Mouse (Mus musculus): ENCODE results near the gene Gm20388. TPM values are rescaled to one million over a fixed set of nuclear protein-coding genes. Genes with fewer than 3 reads are reported as not detected.
"Not testable (repeated sequence)": the region's sequence is repeated elsewhere in the genome, so short reads cannot be mapped to it uniquely, and the experiment has no call there.

The Gm20388 gene
- polyA plus RNA-seq, 1 experiment from 2014 or later: not detected

DNA sequence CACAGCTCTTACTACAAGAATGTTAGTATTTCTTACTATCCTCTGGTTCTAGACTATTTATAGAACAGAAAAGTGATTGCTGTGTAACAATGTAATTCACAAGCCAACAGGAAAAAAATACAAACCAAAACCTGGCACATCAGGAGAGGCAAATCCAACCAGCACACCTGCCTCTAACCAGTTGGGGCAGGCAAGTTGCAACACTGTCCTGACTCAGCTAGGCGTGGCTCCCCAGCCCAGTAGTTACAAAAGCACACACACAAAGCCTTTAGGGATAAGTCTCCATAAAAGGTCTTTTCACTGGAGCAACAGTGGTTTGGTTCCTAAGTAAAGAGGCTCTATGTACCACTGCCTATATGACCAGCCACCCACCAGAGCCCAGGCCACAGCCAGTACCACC is 3110.6 kb downstream of the Gm20388 start:
- Histone ChIP-seq H3K9ac (peak overlapping the region; percentile 24; the same call in 1 of the 2 replicates), H3K4me1 (peaks cover 69% of the 10 kb centered on the region), H3K36me3 (peaks cover 11% of the 10 kb centered on the region), H3K4me3 (no peak overlapping the region), H3K27ac (replicated peaks) (peak overlapping the region; percentile 33), H3K9me3 (no peaks in the 10 kb centered on the region), H3K27me3 (replicated peaks) (no peaks in the 10 kb centered on the region), H3K4me2 (no peak overlapping the region)
- ATAC-seq (ENCODE audit: extremely low read depth, insufficient number of reproducible peaks, low FRiP score, low TSS enrichment): no peak
- 74% methylated on average over 1 of the region's 1 CpGs for WGBS

- Histone ChIP-seq H3K9ac (no peak overlapping the region), H3K36me3 (peaks cover 5% of the 10 kb centered on the region; the same call in 1 of the 2 replicates), H3K4me3 (no peak overlapping the region), H3K4me1 (peaks cover 62% of the 10 kb centered on the region), H3K27me3 (replicated peaks) (no peaks in the 10 kb centered on the region), H3K9me3 (no peaks in the 10 kb centered on the region), H3K27ac (replicated peaks) (no peak overlapping the region), H3K4me2 (no peak overlapping the region)
- ATAC-seq (ENCODE audit: extremely low read depth, insufficient number of reproducible peaks, low FRiP score, low TSS enrichment): no peak
- WGBS: 59% methylated on average over 3 of the region's 3 CpGs
These were observed 3112.1 kb downstream of the Gm20388 start for GRCm38 (mm10) chr8:123022727-123023126.

GRCm38 (mm10) chr8:123024226-123024625 is 3113.6 kb downstream of the Gm20388 start:
- Histone ChIP-seq H3K27ac (replicated peaks) (no peak overlapping the region), H3K4me3 (no peak overlapping the region), H3K27me3 (replicated peaks) (no peaks in the 10 kb centered on the region), H3K9ac (no peak overlapping the region), H3K9me3 (no peaks in the 10 kb centered on the region), H3K36me3 (peaks cover 5% of the 10 kb centered on the region; the same call in 1 of the 2 replicates), H3K4me1 (peaks cover 52% of the 10 kb centered on the region), H3K4me2 (no peak overlapping the region)
- no peak for ATAC-seq (ENCODE audit: extremely low read depth, insufficient number of reproducible peaks, low FRiP score, low TSS enrichment)
- WGBS: 93% methylated on average over 2 of the region's 2 CpGs

GRCm38 (mm10) chr8:123025951-123026351 is 3115.3 kb downstream of the Gm20388 start:
- Histone ChIP-seq H3K27ac (replicated peaks) (no peak overlapping the region), H3K9ac (no peak overlapping the region), H3K4me1 (peaks cover 39% of the 10 kb centered on the region), H3K9me3 (no peaks in the 10 kb centered on the region), H3K4me2 (no peak overlapping the region), H3K27me3 (replicated peaks) (no peaks in the 10 kb centered on the region), H3K36me3 (peaks cover 5% of the 10 kb centered on the region; the same call in 1 of the 2 replicates), H3K4me3 (no peak overlapping the region)
- no peak for ATAC-seq (ENCODE audit: extremely low read depth, insufficient number of reproducible peaks, low FRiP score, low TSS enrichment)
- WGBS: 85% methylated on average over 3 of the region's 3 CpGs

GRCm38 (mm10) chr8:123027786-123028185 is 3117.1 kb downstream of the Gm20388 start:
- no peak for ATAC-seq (ENCODE audit: extremely low read depth, insufficient number of reproducible peaks, low FRiP score, low TSS enrichment)
- Histone ChIP-seq H3K27me3 (replicated peaks) (no peaks in the 10 kb centered on the region), H3K4me3 (no peak overlapping the region), H3K36me3 (peaks cover 5% of the 10 kb centered on the region; the same call in 1 of the 2 replicates), H3K4me2 (no peak overlapping the region), H3K4me1 (peaks cover 40% of the 10 kb centered on the region), H3K9me3 (no peaks in the 10 kb centered on the region), H3K27ac (replicated peaks) (no peak overlapping the region), H3K9ac (no peak overlapping the region)
- WGBS: 84% methylated on average over 8 of the region's 8 CpGs

DNA sequence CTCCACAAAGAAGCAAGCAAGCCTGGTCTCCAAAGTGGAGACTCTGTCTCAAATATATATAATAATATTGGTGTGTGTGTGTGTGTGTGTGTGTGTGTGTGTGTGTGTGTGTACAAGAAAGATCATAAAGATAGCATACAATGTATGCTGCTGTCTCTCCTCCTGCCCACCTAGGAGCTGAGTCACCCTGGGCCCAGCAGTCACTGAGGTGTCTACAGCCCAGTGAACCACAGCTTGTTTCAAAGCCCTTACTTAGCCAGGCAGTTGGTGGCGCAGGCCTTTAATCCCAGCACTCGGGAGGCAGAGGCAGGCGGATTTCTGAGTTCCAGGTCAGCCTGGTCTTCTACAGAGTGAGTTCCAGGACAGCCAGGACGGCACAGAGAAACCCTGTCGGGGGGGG is 3119.4 kb downstream of the Gm20388 start:
- peaks cover 55% of the 10 kb centered on the region for H3K4me1 ChIP-seq
- not testable (repeated sequence) for H3K9ac ChIP-seq; H3K9me3 ChIP-seq; H3K4me3 ChIP-seq; H3K36me3 ChIP-seq; H3K4me2 ChIP-seq; ATAC-seq (ENCODE audit: extremely low read depth, insufficient number of reproducible peaks, low FRiP score, low TSS enrichment); H3K27me3 ChIP-seq (replicated peaks); H3K27ac ChIP-seq (replicated peaks)
- WGBS: 69% methylated on average over 5 of the region's 5 CpGs

DNA sequence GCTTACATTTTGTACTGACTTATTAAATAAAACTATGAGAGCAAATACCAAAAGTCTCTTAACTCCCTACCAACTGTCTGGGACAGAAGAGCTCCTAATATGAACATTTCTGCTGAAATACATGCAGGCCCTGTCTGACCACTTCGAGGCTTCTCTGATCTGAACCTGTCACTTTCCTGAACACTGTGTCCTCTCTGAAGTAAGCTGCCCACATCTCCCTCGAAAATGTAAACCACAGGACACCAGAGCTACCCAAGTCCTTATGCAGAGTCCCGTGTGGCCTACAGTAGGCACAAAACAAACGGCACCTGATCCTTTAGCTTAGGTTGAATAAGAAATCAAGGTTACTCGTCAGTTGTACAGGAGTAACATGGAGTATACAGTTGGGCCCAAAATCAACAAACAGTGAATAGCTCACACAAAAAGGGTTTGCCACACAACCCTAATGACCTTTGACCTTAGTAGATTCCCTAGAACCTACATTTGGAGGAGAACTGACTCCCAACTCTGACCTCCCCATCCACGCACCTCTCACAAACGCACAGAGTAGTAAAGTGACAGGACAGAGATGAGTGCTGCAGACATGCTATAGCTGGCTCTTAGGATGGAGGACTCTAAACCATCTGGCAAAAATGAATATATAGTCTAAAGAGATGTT is 3120.8 kb downstream of the Gm20388 start:
- 76% methylated on average over 7 of the region's 7 CpGs for WGBS
- H3K27me3 ChIP-seq (replicated peaks): no peaks in the 10 kb centered on the region

DNA sequence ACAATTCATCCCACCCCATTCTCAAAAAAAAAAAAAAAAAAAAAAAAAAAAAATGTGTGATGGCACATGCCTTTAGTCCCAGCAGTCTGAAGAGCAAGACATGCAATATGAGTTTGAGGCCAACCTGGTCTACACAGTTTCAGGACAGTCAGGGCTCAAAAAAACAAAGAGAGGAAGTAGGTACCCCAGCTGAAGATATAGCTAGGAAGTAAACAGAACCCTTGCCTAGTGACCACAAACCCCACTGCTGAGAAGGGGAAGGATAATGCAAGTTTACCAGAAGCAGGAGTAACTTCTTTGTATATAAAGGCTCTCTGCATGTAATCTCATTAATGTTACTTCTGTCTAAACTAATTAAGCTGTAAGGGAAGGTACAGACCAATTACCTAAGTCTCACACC is 3122.1 kb downstream of the Gm20388 start:
- ATAC-seq (ENCODE audit: extremely low read depth, insufficient number of reproducible peaks, low FRiP score, low TSS enrichment): no peak
- Histone ChIP-seq H3K9me3 (no peaks in the 10 kb centered on the region), H3K27ac (replicated peaks) (no peak overlapping the region)

More for the DNA sequence above, 3120.8 kb downstream of the Gm20388 start:
- ATAC-seq (ENCODE audit: extremely low read depth, insufficient number of reproducible peaks, low FRiP score, low TSS enrichment): no peak
- H3K9me3 ChIP-seq: no peaks in the 10 kb centered on the region
- H3K4me3 ChIP-seq: no peak overlapping the region
- no peak overlapping the region for H3K9ac ChIP-seq
- H3K36me3 ChIP-seq: no peaks in the 10 kb centered on the region
- no peak overlapping the region for H3K27ac ChIP-seq (replicated peaks)
- no peak overlapping the region for H3K4me2 ChIP-seq
- H3K4me1 ChIP-seq: peaks cover 61% of the 10 kb centered on the region

GRCm38 (mm10) chr8:123033431-123033830 is 3122.8 kb downstream of the Gm20388 start:
- peak overlapping the region; percentile 21; the same call in 1 of the 2 replicates for H3K9ac ChIP-seq
- no peak overlapping the region for H3K27ac ChIP-seq (replicated peaks)
- peaks cover 74% of the 10 kb centered on the region for H3K4me1 ChIP-seq
- no peaks in the 10 kb centered on the region for H3K27me3 ChIP-seq (replicated peaks)
- H3K4me2 ChIP-seq: no peak overlapping the region
- H3K4me3 ChIP-seq: no peak overlapping the region
- H3K9me3 ChIP-seq: no peaks in the 10 kb centered on the region
- ATAC-seq (ENCODE audit: extremely low read depth, insufficient number of reproducible peaks, low FRiP score, low TSS enrichment): no peak
- no peaks in the 10 kb centered on the region for H3K36me3 ChIP-seq

More for the DNA sequence above, 3122.1 kb downstream of the Gm20388 start:
- no peak overlapping the region for H3K9ac ChIP-seq
- no peaks in the 10 kb centered on the region for H3K27me3 ChIP-seq (replicated peaks)
- no peak overlapping the region for H3K4me3 ChIP-seq
- H3K36me3 ChIP-seq: no peaks in the 10 kb centered on the region
- H3K4me1 ChIP-seq: peaks cover 69% of the 10 kb centered on the region
- H3K4me2 ChIP-seq: no peak overlapping the region

GRCm38 (mm10) chr8:123034171-123034570 is 3123.5 kb downstream of the Gm20388 start:
- Histone ChIP-seq H3K9me3 (no peaks in the 10 kb centered on the region), H3K36me3 (no peaks in the 10 kb centered on the region), H3K4me3 (no peak overlapping the region), H3K27ac (replicated peaks) (no peak overlapping the region), H3K4me2 (no peak overlapping the region), H3K4me1 (peaks cover 76% of the 10 kb centered on the region), H3K9ac (no peak overlapping the region), H3K27me3 (replicated peaks) (no peaks in the 10 kb centered on the region)
- 66% methylated on average over 6 of the region's 6 CpGs for WGBS
- no peak for ATAC-seq (ENCODE audit: extremely low read depth, insufficient number of reproducible peaks, low FRiP score, low TSS enrichment)

DNA sequence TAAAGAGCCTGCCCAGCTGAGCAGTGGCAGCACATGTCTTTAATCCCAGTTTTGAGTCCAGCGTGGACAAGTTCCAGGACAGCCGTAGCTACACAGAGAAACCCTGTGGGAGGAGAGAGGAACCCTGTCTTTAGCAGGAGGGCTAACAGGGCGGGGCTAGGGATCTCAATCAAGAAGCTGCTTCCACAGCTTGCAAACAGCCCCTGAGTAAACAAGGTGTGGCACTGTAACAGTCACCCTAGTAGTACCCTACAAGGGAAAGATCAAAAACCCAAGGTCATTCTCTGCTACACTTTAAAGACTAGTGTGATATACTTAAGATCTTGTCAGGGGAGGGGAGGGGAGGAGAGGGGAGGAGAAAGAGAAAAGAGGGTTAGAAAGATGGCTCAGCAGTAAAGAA is 3126.3 kb downstream of the Gm20388 start:
- Histone ChIP-seq H3K4me3 (no peak overlapping the region), H3K9me3 (no peaks in the 10 kb centered on the region), H3K4me2 (no peak overlapping the region; the same call in 1 of the 2 replicates), H3K27me3 (replicated peaks) (no peaks in the 10 kb centered on the region), H3K36me3 (no peaks in the 10 kb centered on the region), H3K9ac (no peak overlapping the region), H3K4me1 (peaks cover 84% of the 10 kb centered on the region), H3K27ac (replicated peaks) (no peak overlapping the region; the same call in 1 of the 2 replicates)
- no peak for ATAC-seq (ENCODE audit: extremely low read depth, insufficient number of reproducible peaks, low FRiP score, low TSS enrichment)
- 32% methylated on average over 3 of the region's 3 CpGs for WGBS

DNA sequence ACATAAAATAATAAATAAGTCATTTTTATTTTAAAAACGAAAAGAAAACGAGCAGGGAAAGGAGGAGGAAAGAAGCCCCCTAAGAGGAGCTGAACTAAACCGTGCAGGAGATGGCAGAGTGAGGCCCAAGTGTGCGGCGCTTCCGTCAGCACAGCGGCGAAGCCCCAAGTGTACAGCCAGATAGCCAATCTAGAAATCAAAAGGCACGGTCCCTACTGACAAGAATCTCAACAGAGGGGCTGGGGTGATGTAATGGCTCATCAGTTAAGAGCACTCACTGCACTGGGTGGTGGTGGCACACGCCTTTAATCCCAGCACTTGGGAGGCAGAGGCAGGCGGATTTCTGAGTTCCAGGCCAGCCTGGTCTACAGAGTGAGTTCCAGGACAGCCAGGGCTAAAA is 3126.8 kb downstream of the Gm20388 start:
- H3K27me3 ChIP-seq (replicated peaks): no peaks in the 10 kb centered on the region
- no peaks in the 10 kb centered on the region for H3K9me3 ChIP-seq
- no peak overlapping the region; the same call in 1 of the 2 replicates for H3K4me2 ChIP-seq
- H3K4me1 ChIP-seq: peaks cover 79% of the 10 kb centered on the region
- H3K36me3 ChIP-seq: no peaks in the 10 kb centered on the region
- no peak overlapping the region for H3K4me3 ChIP-seq
- ATAC-seq (ENCODE audit: extremely low read depth, insufficient number of reproducible peaks, low FRiP score, low TSS enrichment): no peak
- H3K9ac ChIP-seq: no peak overlapping the region
- no peak overlapping the region; the same call in 1 of the 2 replicates for H3K27ac ChIP-seq (replicated peaks)
- WGBS: 77% methylated on average over 11 of the region's 11 CpGs

Measured in heart, embryonic 13.5 days (tissue).